Mouse (Mus musculus) kidney, adult 2 months (tissue): ENCODE measurements around the gene Hlf.

Experiments
- CTCF ChIP-seq: fragments of 200-500 bp; conservative IDR thresholded peaks from 2 replicates; pipeline ENCODE4 v1.5.1; 2011; ENCODE audit warnings: low read depth, mild to moderate bottlenecking, control low read depth, low read length, moderate library complexity, mixed read lengths; ENCODE audit not compliant: insufficient read depth, insufficient read length
- POLR2A ChIP-seq: fragments of 200-500 bp; IDR thresholded peaks from one replicate; pipeline ENCODE4 v1.6.1; 2011; ENCODE audit warnings: low read depth, low read length, control low read depth

DNA sequence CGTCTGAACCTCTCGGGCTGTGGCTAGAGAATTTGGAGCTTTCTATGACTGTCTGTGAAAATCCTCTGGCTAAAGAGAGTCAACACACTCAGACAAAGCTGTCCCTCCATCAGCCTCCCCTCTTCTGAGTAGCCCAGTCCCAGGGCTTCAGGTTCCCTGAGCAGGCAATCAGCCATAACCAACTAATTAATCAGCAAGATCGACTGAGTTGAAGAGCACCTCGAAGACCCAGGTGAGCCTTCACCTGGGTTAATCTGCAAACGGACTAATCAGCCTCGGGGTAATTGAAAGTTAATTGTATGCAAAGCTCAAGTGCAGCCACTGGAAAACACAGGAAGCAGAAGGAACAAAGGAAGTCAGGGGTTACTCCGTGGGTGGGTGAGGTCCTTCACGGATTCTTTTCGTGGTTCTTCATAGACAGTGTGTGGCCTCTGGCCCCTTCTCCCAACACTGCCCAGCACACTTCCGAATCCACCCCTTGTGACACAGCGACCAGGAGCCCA, 19.9 kb downstream of the Hlf start:
- no peak for TF ChIP-seq CTCF
- TF ChIP-seq POLR2A = no peak
